Mouse (Mus musculus) fat pad, adult 2 months (tissue): Measurements from ENCODE around the gene Olfr554.
"Not testable (repeated sequence)": the region's sequence is repeated elsewhere in the genome, so short reads cannot be mapped to it uniquely, and the experiment has no call there.

Experiments
- DNase-seq: peaks from one replicate; pipeline ENCODE4 v3.0.0-alpha.2; 2011; ENCODE audit warnings: low read depth, low spot score; ENCODE audit errors: extremely low read depth

Olfr554 gene

GRCm38 (mm10) chr7:102638132-102638531 lies at the start of gene Olfr554:
TSS of gene Olfr554 (plus strand) at chr7:102638432.
- DNase-seq = no peak

GRCm38 (mm10) chr7:102591786-102592185 lies 46.4 kb upstream of the Olfr554 start, which contains the start of gene Olfr551:
TSS of gene Olfr551 (minus strand) at chr7:102591886.
- no peak for DNase-seq

- no peak for DNase-seq
Observed at GRCm38 (mm10) chr7:102597378-102598031, 40.7 kb upstream of the Olfr554 start, which contains the start of gene Olfr552. TSS of gene Olfr552 (plus strand) at chr7:102597770.

- DNase-seq = no peak
Observed at GRCm38 (mm10) chr7:102618118-102618517, 20.1 kb upstream of the Olfr554 start, which contains the start of gene Olfr553. TSS of gene Olfr553 (minus strand) at chr7:102618218.

- DNase-seq = no peak
Observed at GRCm38 (mm10) chr7:102619608-102620007, 18.6 kb upstream of the Olfr554 start.

GRCm38 (mm10) chr7:102620368-102620767 lies 17.9 kb upstream of the Olfr554 start:
- not testable (repeated sequence) for DNase-seq

GRCm38 (mm10) chr7:102636665-102637064 lies 1.6 kb upstream of the Olfr554 start:
- DNase-seq = no peak

GRCm38 (mm10) chr7:102644945-102645344 lies 6.7 kb downstream of the Olfr554 start:
- DNase-seq = not testable (repeated sequence)

GRCm38 (mm10) chr7:102658523-102658922 lies 20.3 kb downstream of the Olfr554 start, which contains the start of gene Olfr555:
TSS of gene Olfr555 (plus strand) at chr7:102658823.
- DNase-seq = no peak

- no peak for DNase-seq
Observed at GRCm38 (mm10) chr7:102664599-102664998, 26.4 kb downstream of the Olfr554 start, which contains the start of gene Olfr556. TSS of gene Olfr556 (plus strand) at chr7:102664899.

GRCm38 (mm10) chr7:102665378-102665777 lies 27.1 kb downstream of the Olfr554 start:
- DNase-seq = no peak

- DNase-seq = no peak
Observed at GRCm38 (mm10) chr7:102676225-102676624, 38.0 kb downstream of the Olfr554 start.

- no peak for DNase-seq
Observed at GRCm38 (mm10) chr7:102681916-102682315, 43.7 kb downstream of the Olfr554 start.

- DNase-seq = peak; percentile 66
Observed at GRCm38 (mm10) chr7:102686944-102687501, 48.8 kb downstream of the Olfr554 start, which contains the start of gene Trim68. TSS of gene Trim68 (minus strand) at chr7:102687327.
